Mouse (Mus musculus): ENCODE results near the gene Caln1. TPM values are rescaled to one million over a fixed set of nuclear protein-coding genes. Genes with fewer than 3 reads are reported as not detected.
"Not testable (repeated sequence)": the region's sequence is repeated elsewhere in the genome, so short reads cannot be mapped to it uniquely, and the experiment has no call there.

Caln1 gene
- polyA plus RNA-seq, 1 experiment from 2014 or later = 0.38 TPM

DNA sequence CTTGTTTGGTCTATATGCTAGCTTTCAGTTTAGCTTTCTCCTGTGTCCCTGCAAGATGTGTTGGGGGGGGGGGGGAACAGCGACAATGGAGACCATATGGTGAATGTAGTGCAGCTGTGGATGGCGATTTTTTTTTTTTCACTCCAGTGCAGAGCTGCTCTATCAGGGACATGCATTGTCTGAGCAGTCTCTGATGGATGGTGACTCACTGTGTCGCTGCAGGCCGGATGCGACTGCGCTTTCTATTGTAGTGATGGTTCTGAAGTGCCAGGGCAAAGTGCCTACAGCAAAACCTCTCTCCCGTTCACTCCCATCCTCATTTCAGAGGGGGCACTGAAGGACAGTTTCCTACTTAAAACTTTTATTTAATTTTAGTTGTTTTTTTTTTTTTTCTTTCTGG is 250.8 kb downstream of the Caln1 start:
- peak; percentile 43 for DNase-seq (ENCODE audit: low spot score)
- no peaks in the 10 kb centered on the region for H3K9me3 ChIP-seq (replicated peaks; ENCODE audit: control insufficient read depth, low read length)
- H3K27me3 ChIP-seq (ENCODE audit: control insufficient read depth, insufficient read depth, low read length) = no peaks in the 10 kb centered on the region
- no peak overlapping the region for H3K9ac ChIP-seq (replicated peaks; ENCODE audit: low read length)
- WGBS = 47% methylated on average over 7 of the region's 7 CpGs
- H3K4me1 ChIP-seq (ENCODE audit: control insufficient read depth, insufficient read depth, low read length) = no peaks in the 10 kb centered on the region; the same call in 1 of the 2 replicates
- H3K4me2 ChIP-seq (ENCODE audit: low read depth, low read length) = no peak overlapping the region
- ATAC-seq (replicated peaks; ENCODE audit: insufficient number of reproducible peaks, low FRiP score, low TSS enrichment, low read depth) = no peak
- no peak overlapping the region for H3K4me3 ChIP-seq (ENCODE audit: low read depth, low read length)
- H3K36me3 ChIP-seq (replicated peaks; ENCODE audit: control insufficient read depth, insufficient read depth, low read depth, low read length) = no peaks in the 10 kb centered on the region
- H3K27ac ChIP-seq (replicated peaks; ENCODE audit: low read depth, low read length) = no peak overlapping the region

DNA sequence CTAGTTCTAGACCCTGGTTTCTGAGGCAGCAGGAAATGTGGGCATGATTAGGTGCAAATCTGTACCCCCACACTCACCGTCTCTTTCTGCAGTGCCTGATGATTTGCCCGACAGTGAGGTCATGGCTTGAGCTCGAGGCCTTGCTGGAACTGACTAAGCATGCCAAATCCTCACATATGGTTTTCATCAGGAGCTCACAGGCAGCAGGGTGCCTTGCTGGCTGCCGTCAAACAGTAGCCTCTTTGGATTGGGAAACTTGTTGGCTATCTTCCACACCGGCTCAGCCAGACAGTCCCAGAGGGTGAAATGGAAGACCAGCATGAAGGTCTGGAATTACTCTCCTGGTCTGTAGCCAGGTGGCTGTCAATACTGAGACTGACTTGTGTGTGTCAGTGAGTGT is 254.0 kb downstream of the Caln1 start:
- H3K4me2 ChIP-seq (ENCODE audit: low read depth, low read length) = no peak overlapping the region
- 10% methylated on average over 5 of the region's 5 CpGs for WGBS
- no peak overlapping the region for H3K4me3 ChIP-seq (ENCODE audit: low read depth, low read length)
- H3K9me3 ChIP-seq (replicated peaks; ENCODE audit: control insufficient read depth, low read length) = no peaks in the 10 kb centered on the region
- DNase-seq (ENCODE audit: low spot score) (peak; percentile 92), ATAC-seq (replicated peaks; ENCODE audit: insufficient number of reproducible peaks, low FRiP score, low TSS enrichment, low read depth) (peak; percentile 92)
- H3K27me3 ChIP-seq (ENCODE audit: control insufficient read depth, insufficient read depth, low read length) = no peaks in the 10 kb centered on the region
- H3K36me3 ChIP-seq (replicated peaks; ENCODE audit: control insufficient read depth, insufficient read depth, low read depth, low read length) = no peaks in the 10 kb centered on the region
- H3K9ac ChIP-seq (replicated peaks; ENCODE audit: low read length) = no peak overlapping the region
- H3K4me1 ChIP-seq (ENCODE audit: control insufficient read depth, insufficient read depth, low read length) = no peaks in the 10 kb centered on the region; the same call in 1 of the 2 replicates
- H3K27ac ChIP-seq (replicated peaks; ENCODE audit: low read depth, low read length) = peak overlapping the region; percentile 49; the same call in 1 of the 2 replicates

DNA sequence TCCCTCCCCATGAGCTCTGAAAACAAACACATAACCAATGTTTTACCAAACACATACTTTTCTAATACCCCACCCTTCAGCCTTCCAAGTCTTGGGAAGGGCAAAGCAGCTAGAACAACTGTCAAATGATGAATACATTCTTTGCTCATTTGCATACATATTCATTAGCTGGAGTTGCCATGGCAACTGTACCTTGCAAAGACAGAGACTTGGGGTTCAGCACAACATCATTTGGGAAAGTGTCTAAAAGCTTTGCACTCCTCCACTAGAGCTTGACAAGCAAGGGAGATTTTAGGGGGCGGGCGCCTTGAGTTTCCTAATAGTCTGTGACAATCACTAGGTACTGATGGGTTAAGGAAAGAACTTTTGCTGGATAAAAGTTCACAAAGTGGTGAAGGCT is 258.5 kb downstream of the Caln1 start:
- 89% methylated on average over 2 of the region's 2 CpGs for WGBS
- H3K4me1 ChIP-seq (ENCODE audit: control insufficient read depth, insufficient read depth, low read length) = no peaks in the 10 kb centered on the region; the same call in 1 of the 2 replicates
- DNase-seq (ENCODE audit: low spot score) = no peak
- H3K27me3 ChIP-seq (ENCODE audit: control insufficient read depth, insufficient read depth, low read length) = no peaks in the 10 kb centered on the region
- H3K27ac ChIP-seq (replicated peaks; ENCODE audit: low read depth, low read length) = no peak overlapping the region
- H3K4me2 ChIP-seq (ENCODE audit: low read depth, low read length) = no peak overlapping the region
- no peak for ATAC-seq (replicated peaks; ENCODE audit: insufficient number of reproducible peaks, low FRiP score, low TSS enrichment, low read depth)
- H3K36me3 ChIP-seq (replicated peaks; ENCODE audit: control insufficient read depth, insufficient read depth, low read depth, low read length) = no peaks in the 10 kb centered on the region
- H3K4me3 ChIP-seq (ENCODE audit: low read depth, low read length) = no peak overlapping the region
- H3K9me3 ChIP-seq (replicated peaks; ENCODE audit: control insufficient read depth, low read length) = no peaks in the 10 kb centered on the region
- no peak overlapping the region for H3K9ac ChIP-seq (replicated peaks; ENCODE audit: low read length)

DNA sequence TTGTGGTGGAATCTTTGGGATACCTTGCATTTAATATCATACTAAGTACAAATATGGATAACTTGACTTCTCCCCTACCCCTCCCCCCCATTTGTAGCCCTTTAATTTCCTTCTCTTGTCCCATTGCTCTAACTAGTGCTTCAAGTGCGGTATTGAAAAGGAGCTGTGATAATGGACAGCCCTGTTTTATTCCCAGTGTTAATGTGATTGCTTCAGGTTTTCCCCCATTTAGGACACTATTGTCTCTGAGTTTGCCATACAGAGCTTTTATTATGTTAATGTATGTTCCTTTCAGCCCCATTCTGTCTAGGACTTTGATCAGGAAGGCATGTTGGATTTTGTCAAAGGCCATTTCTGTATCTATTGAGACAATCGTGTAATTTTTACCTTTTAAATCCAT is 266.1 kb downstream of the Caln1 start:
- H3K27ac ChIP-seq (replicated peaks; ENCODE audit: low read depth, low read length) = no peak overlapping the region
- ATAC-seq (replicated peaks; ENCODE audit: insufficient number of reproducible peaks, low FRiP score, low TSS enrichment, low read depth) = no peak
- H3K27me3 ChIP-seq (ENCODE audit: control insufficient read depth, insufficient read depth, low read length) = no peaks in the 10 kb centered on the region
- H3K36me3 ChIP-seq (replicated peaks; ENCODE audit: control insufficient read depth, insufficient read depth, low read depth, low read length) = no peaks in the 10 kb centered on the region
- WGBS = 82% methylated on average over 2 of the region's 2 CpGs
- H3K9ac ChIP-seq (replicated peaks; ENCODE audit: low read length) = no peak overlapping the region
- H3K4me2 ChIP-seq (ENCODE audit: low read depth, low read length) = no peak overlapping the region
- no peak for DNase-seq (ENCODE audit: low spot score)
- no peaks in the 10 kb centered on the region for H3K4me1 ChIP-seq (ENCODE audit: control insufficient read depth, insufficient read depth, low read length)
- no peak overlapping the region for H3K4me3 ChIP-seq (ENCODE audit: low read depth, low read length)
- no peaks in the 10 kb centered on the region for H3K9me3 ChIP-seq (replicated peaks; ENCODE audit: control insufficient read depth, low read length)

DNA sequence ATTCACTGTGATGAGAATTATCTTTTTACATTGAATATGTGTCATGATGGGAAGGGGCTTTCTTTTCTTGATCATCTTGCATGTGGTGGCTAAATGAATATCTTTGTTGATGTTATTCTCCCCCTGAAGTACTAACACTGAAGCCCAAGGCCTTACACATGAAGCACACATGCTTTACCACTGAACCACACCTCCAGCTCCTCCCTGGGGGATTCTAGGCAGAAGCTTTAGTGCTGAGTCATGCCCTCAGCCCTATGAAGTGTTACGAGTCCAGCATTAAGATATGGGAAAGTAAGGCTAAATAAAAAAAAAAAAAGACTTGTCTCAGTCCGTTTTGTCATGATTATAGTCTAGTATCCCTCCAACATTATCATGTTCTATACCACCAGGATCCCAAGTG is 272.6 kb downstream of the Caln1 start:
- no peaks in the 10 kb centered on the region for H3K27me3 ChIP-seq (ENCODE audit: control insufficient read depth, insufficient read depth, low read length)
- no peak for DNase-seq (ENCODE audit: low spot score)
- no peaks in the 10 kb centered on the region for H3K9me3 ChIP-seq (replicated peaks; ENCODE audit: control insufficient read depth, low read length)
- H3K4me2 ChIP-seq (ENCODE audit: low read depth, low read length) = no peak overlapping the region
- H3K9ac ChIP-seq (replicated peaks; ENCODE audit: low read length) = no peak overlapping the region
- H3K4me3 ChIP-seq (ENCODE audit: low read depth, low read length) = no peak overlapping the region
- H3K4me1 ChIP-seq (ENCODE audit: control insufficient read depth, insufficient read depth, low read length) = no peaks in the 10 kb centered on the region
- ATAC-seq (replicated peaks; ENCODE audit: insufficient number of reproducible peaks, low FRiP score, low TSS enrichment, low read depth) = no peak
- H3K27ac ChIP-seq (replicated peaks; ENCODE audit: low read depth, low read length) = no peak overlapping the region
- no peaks in the 10 kb centered on the region for H3K36me3 ChIP-seq (replicated peaks; ENCODE audit: control insufficient read depth, insufficient read depth, low read depth, low read length)
- 76% methylated on average over 2 of the region's 2 CpGs for WGBS

DNA sequence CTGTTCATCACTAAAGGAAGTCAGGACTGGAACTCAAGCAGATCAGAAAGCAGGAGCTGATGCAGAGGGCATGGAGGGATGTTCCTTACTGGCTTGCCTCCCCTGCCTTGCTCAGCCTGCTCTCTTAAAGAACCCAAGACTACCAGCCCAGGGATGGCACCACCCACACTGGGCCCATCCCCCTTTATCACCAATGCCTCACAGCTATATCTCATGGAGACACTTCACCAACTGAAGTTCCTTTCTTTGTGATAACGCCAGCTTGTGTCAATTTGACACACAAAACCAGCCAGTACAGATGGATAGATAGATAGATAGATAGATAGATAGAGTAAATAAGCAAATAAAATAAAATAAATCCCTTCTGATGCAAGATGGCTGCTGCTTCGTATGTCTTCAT is 276.9 kb downstream of the Caln1 start:
- H3K27ac ChIP-seq (replicated peaks; ENCODE audit: low read depth, low read length); H3K36me3 ChIP-seq (replicated peaks; ENCODE audit: control insufficient read depth, insufficient read depth, low read depth, low read length); H3K27me3 ChIP-seq (ENCODE audit: control insufficient read depth, insufficient read depth, low read length); H3K9ac ChIP-seq (replicated peaks; ENCODE audit: low read length); H3K4me1 ChIP-seq (ENCODE audit: control insufficient read depth, insufficient read depth, low read length); DNase-seq (ENCODE audit: low spot score); H3K9me3 ChIP-seq (replicated peaks; ENCODE audit: control insufficient read depth, low read length); H3K4me2 ChIP-seq (ENCODE audit: low read depth, low read length); H3K4me3 ChIP-seq (ENCODE audit: low read depth, low read length); ATAC-seq (replicated peaks; ENCODE audit: insufficient number of reproducible peaks, low FRiP score, low TSS enrichment, low read depth): not testable (repeated sequence)
- WGBS = 75% methylated on average over 2 of the region's 2 CpGs

DNA sequence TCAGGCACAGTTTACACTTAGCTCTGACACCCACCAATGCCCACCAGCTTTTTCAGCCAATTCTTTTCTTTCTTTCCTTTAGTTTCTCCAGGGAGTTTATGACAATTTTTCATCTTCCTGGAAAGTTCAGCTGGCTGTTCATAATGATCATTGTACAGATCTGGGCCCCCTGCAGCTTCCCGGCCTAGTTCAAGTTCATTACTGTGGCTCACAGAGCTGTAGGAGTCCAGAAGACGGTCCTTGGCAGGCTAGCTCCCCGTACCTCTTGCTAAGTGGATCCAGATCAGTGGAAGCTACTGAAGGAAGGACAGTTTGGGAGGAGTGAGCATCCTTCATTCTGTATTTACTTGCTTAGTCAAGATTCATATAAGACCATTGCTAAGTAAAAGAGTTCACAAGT is 288.9 kb downstream of the Caln1 start:
- Histone ChIP-seq H3K27ac (replicated peaks; ENCODE audit: low read depth, low read length) (no peak overlapping the region), H3K27me3 (ENCODE audit: control insufficient read depth, insufficient read depth, low read length) (no peaks in the 10 kb centered on the region), H3K4me1 (ENCODE audit: control insufficient read depth, insufficient read depth, low read length) (no peaks in the 10 kb centered on the region), H3K9ac (replicated peaks; ENCODE audit: low read length) (no peak overlapping the region), H3K9me3 (replicated peaks; ENCODE audit: control insufficient read depth, low read length) (no peaks in the 10 kb centered on the region), H3K4me2 (ENCODE audit: low read depth, low read length) (no peak overlapping the region), H3K4me3 (ENCODE audit: low read depth, low read length) (no peak overlapping the region), H3K36me3 (replicated peaks; ENCODE audit: control insufficient read depth, insufficient read depth, low read depth, low read length) (no peaks in the 10 kb centered on the region)
- DNase-seq (ENCODE audit: low spot score) = no peak
- WGBS = 83% methylated on average over 3 of the region's 3 CpGs
- no peak for ATAC-seq (replicated peaks; ENCODE audit: insufficient number of reproducible peaks, low FRiP score, low TSS enrichment, low read depth)

DNA sequence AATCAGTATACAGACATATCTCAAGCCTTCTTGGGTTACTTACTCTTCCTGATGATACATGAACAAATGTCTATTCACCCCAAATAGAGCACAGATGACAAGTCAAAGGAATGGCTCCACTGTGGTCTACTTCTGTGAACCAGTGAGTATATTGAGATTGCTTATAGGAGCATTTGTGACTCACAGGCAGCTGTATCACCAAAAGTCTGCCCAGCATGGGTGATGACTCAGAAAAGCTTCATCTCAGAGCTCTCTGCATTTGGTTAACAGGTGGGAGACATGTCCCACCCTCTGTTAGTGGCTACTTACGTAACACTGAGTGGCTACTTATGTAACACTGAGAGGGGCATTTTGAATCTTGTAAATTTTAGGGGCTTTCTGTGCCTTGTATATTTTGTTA is 296.8 kb downstream of the Caln1 start:
- no peak for DNase-seq (ENCODE audit: low spot score)
- Histone ChIP-seq H3K9me3 (replicated peaks; ENCODE audit: control insufficient read depth, low read length) (no peaks in the 10 kb centered on the region), H3K36me3 (replicated peaks; ENCODE audit: control insufficient read depth, insufficient read depth, low read depth, low read length) (no peaks in the 10 kb centered on the region), H3K9ac (replicated peaks; ENCODE audit: low read length) (no peak overlapping the region), H3K4me2 (ENCODE audit: low read depth, low read length) (no peak overlapping the region), H3K4me1 (ENCODE audit: control insufficient read depth, insufficient read depth, low read length) (no peaks in the 10 kb centered on the region), H3K27ac (replicated peaks; ENCODE audit: low read depth, low read length) (no peak overlapping the region), H3K27me3 (ENCODE audit: control insufficient read depth, insufficient read depth, low read length) (no peaks in the 10 kb centered on the region), H3K4me3 (ENCODE audit: low read depth, low read length) (no peak overlapping the region)
- no peak for ATAC-seq (replicated peaks; ENCODE audit: insufficient number of reproducible peaks, low FRiP score, low TSS enrichment, low read depth)
- WGBS = 88% methylated on average over 1 of the region's 1 CpGs

All from embryonic facial prominence, embryonic 11.5 days (tissue).